Mouse (Mus musculus) heart, embryonic 14.5 days (tissue): Measurements from ENCODE around the gene Tiparp. TPM values are rescaled to one million over a fixed set of nuclear protein-coding genes. Genes with fewer than 3 reads are reported as not detected.

Experiments used
- ATAC-seq: fragments of 200-750 bp; cut with Nextera tagmentation; 2 replicates; pipeline ENCODE4 v1.8.0; 2017; ENCODE audit warnings: low read depth, moderate TSS enrichment; ENCODE audit not compliant: insufficient number of reproducible peaks, insufficient read depth, low FRiP score
- H3K27ac ChIP-seq, 2 experiments: fragments of 200-500 bp in 1 of 2; fragments of 300-500 bp in 1 of 2; sonication (generic) in 1 of 2; replicated peaks in 1 of 2; 2 replicates each; pipeline ENCODE4 v1.5.1; 2012 to 2014; ENCODE audit warnings: low read depth in 2 of 2, low read length in 2 of 2, control low read depth in 1 of 2, mild to moderate bottlenecking in 1 of 2, mixed read lengths in 1 of 2; ENCODE audit not compliant: control insufficient read depth in 1 of 2, insufficient read depth in 1 of 2
- H3K27me3 ChIP-seq: fragments of 300-500 bp; sonication (generic); 2 replicates; pipeline ENCODE4 v1.6.1; 2014; ENCODE audit warnings: mild to moderate bottlenecking, low read length, control low read depth; ENCODE audit not compliant: control insufficient read depth, insufficient read depth
- H3K36me3 ChIP-seq: fragments of 300-500 bp; sonication (generic); 2 replicates; pipeline ENCODE4 v1.6.1; 2014; ENCODE audit warnings: mild to moderate bottlenecking, control low read depth, low read length, mixed read lengths; ENCODE audit not compliant: control insufficient read depth, insufficient read depth
- H3K4me1 ChIP-seq, 2 experiments: fragments of 200-500 bp in 1 of 2; fragments of 300-500 bp in 1 of 2; sonication (generic) in 1 of 2; 2 replicates each; pipeline ENCODE4 v1.6.1; 2012 to 2014; ENCODE audit warnings: low read length in 2 of 2, control low read depth in 1 of 2, mixed read lengths in 1 of 2; ENCODE audit not compliant: control insufficient read depth in 2 of 2, insufficient read depth in 2 of 2
- H3K4me2 ChIP-seq: fragments of 300-500 bp; sonication (generic); 2 replicates; pipeline ENCODE4 v1.6.1; 2014; ENCODE audit warnings: mild to moderate bottlenecking, low read length
- H3K4me3 ChIP-seq, 2 experiments: fragments of 200-500 bp in 1 of 2; fragments of 300-500 bp in 1 of 2; sonication (generic) in 1 of 2; 2 replicates each; pipeline ENCODE4 v1.5.1; 2012 to 2014; ENCODE audit warnings: low read length in 2 of 2, mild to moderate bottlenecking in 2 of 2, control low read depth in 1 of 2, low read depth in 1 of 2, moderate library complexity in 1 of 2; ENCODE audit not compliant: control insufficient read depth in 1 of 2, insufficient read depth in 1 of 2
- H3K9ac ChIP-seq: fragments of 300-500 bp; sonication (generic); 2 replicates; pipeline ENCODE4 v1.6.1; 2014; ENCODE audit warnings: mild to moderate bottlenecking, low read length
- H3K9me3 ChIP-seq: fragments of 300-500 bp; sonication (generic); 2 replicates; pipeline ENCODE4 v1.6.1; 2016; ENCODE audit warnings: low read length, control low read depth; ENCODE audit not compliant: control insufficient read depth
- WGBS: fragments of 180-500 bp; shearing (Covaris S2); extraction: QIAGEN DNeasy Blood & Tissue Kit; methylation state at CpG from one replicate; pipeline ENCODE4 v1.1.7; 2014; 5-methylcytosine and 5-hydroxymethylcytosine counted together
- polyA plus RNA-seq: library from polyadenylated mRNA; unstranded; fragments of >200 nt; fragmentation: Nextera tagmentation; extraction: Ambion mirVana; gene quantifications from 2 replicates; pipeline ENCODE4 v1.2.1, GENCODE M21; 2014

Gene Tiparp
- polyA plus RNA-seq, 1 experiment from 2014 or later, result 26.6 TPM

GRCm38 (mm10) chr3:65549785-65550184 lies 21.6 kb downstream of the Tiparp start:
- Histone ChIP-seq H3K27ac (no peak overlapping the region), H3K9ac (no peak overlapping the region), H3K9me3 (no peaks in the 10 kb centered on the region), H3K36me3 (peaks cover 33% of the 10 kb centered on the region), H3K27me3 (no peaks in the 10 kb centered on the region), H3K4me2 (no peak overlapping the region), H3K4me1 (no peaks in the 10 kb centered on the region), H3K4me3 (no peak overlapping the region)
- 78% methylated on average over 6 of the region's 6 CpGs for WGBS
- ATAC-seq, result no peak

GRCm38 (mm10) chr3:65551065-65551464 lies 22.9 kb downstream of the Tiparp start:
- Histone ChIP-seq H3K4me3 (no peak overlapping the region), H3K9ac (no peak overlapping the region), H3K4me1 (no peaks in the 10 kb centered on the region), H3K27me3 (no peaks in the 10 kb centered on the region), H3K27ac (no peak overlapping the region), H3K4me2 (no peak overlapping the region), H3K36me3 (peaks cover 33% of the 10 kb centered on the region), H3K9me3 (no peaks in the 10 kb centered on the region)
- WGBS, result 89% methylated on average over 5 of the region's 5 CpGs
- ATAC-seq, result no peak

GRCm38 (mm10) chr3:65554633-65555032 lies 26.4 kb downstream of the Tiparp start:
- Histone ChIP-seq H3K36me3 (peaks cover 26% of the 10 kb centered on the region), H3K4me3 (no peak overlapping the region), H3K4me1 (no peaks in the 10 kb centered on the region), H3K27ac (no peak overlapping the region), H3K9ac (no peak overlapping the region), H3K27me3 (no peaks in the 10 kb centered on the region), H3K4me2 (no peak overlapping the region), H3K9me3 (no peaks in the 10 kb centered on the region)
- WGBS, result 90% methylated on average over 2 of the region's 2 CpGs
- ATAC-seq, result no peak

- no peaks in the 10 kb centered on the region for H3K27me3 ChIP-seq
- no peak overlapping the region for H3K4me3 ChIP-seq
- 74% methylated on average over 4 of the region's 4 CpGs for WGBS
- peaks cover 10% of the 10 kb centered on the region for H3K36me3 ChIP-seq
- no peak for ATAC-seq
- no peak overlapping the region for H3K4me2 ChIP-seq
- no peak overlapping the region for H3K9ac ChIP-seq
- H3K4me1 ChIP-seq, result peaks cover 5 to 8% of the 10 kb centered on the region in 2 experiments; a peak in 3 of 4 replicates
- H3K9me3 ChIP-seq, result no peaks in the 10 kb centered on the region
- no peak overlapping the region for H3K27ac ChIP-seq
Measured at GRCm38 (mm10) chr3:65558679-65559078, 30.5 kb downstream of the Tiparp start.

- H3K36me3 ChIP-seq, result no peaks in the 10 kb centered on the region
- no peak overlapping the region for H3K4me3 ChIP-seq
- H3K9me3 ChIP-seq, result no peaks in the 10 kb centered on the region
- no peaks in the 10 kb centered on the region for H3K27me3 ChIP-seq
- H3K27ac ChIP-seq, result no peak overlapping the region
- H3K4me2 ChIP-seq, result no peak overlapping the region
- H3K4me1 ChIP-seq, result peaks cover 14 to 15% of the 10 kb centered on the region in 2 experiments
- H3K9ac ChIP-seq, result no peak overlapping the region
- WGBS, result 56% methylated on average over 9 of the region's 9 CpGs
- ATAC-seq, result no peak
Measured at GRCm38 (mm10) chr3:65562212-65562611, 34.0 kb downstream of the Tiparp start.

GRCm38 (mm10) chr3:65562694-65563093 lies 34.5 kb downstream of the Tiparp start:
- H3K27me3 ChIP-seq, result no peaks in the 10 kb centered on the region
- no peak overlapping the region for H3K4me2 ChIP-seq
- H3K4me1 ChIP-seq, result peaks cover 14 to 15% of the 10 kb centered on the region in 2 experiments
- no peaks in the 10 kb centered on the region for H3K9me3 ChIP-seq
- no peak overlapping the region for H3K4me3 ChIP-seq
- ATAC-seq, result no peak
- no peaks in the 10 kb centered on the region for H3K36me3 ChIP-seq
- no peak overlapping the region for H3K9ac ChIP-seq
- WGBS, result 90% methylated on average over 3 of the region's 3 CpGs
- H3K27ac ChIP-seq, result no peak overlapping the region

- 28% methylated on average over 6 of the region's 6 CpGs for WGBS
- H3K27me3 ChIP-seq, result no peaks in the 10 kb centered on the region
- no peak overlapping the region for H3K9ac ChIP-seq
- H3K4me2 ChIP-seq, result no peak overlapping the region
- no peak overlapping the region; a peak in 1 of 4 replicates for H3K27ac ChIP-seq
- no peaks in the 10 kb centered on the region for H3K36me3 ChIP-seq
- H3K4me1 ChIP-seq, result peaks cover 14 to 15% of the 10 kb centered on the region in 2 experiments
- no peak for ATAC-seq
- H3K4me3 ChIP-seq, result no peak overlapping the region
- H3K9me3 ChIP-seq, result no peaks in the 10 kb centered on the region
Measured at GRCm38 (mm10) chr3:65563926-65564624, 35.9 kb downstream of the Tiparp start.
